Mouse (Mus musculus) lung, adult 2 months (tissue): Measurements from ENCODE around the gene Fnbp1. TPM values are rescaled to one million over a fixed set of nuclear protein-coding genes. Genes with fewer than 3 reads are reported as not detected.

Experiments
- DNase-seq: peaks from one replicate; pipeline ENCODE4 v3.0.0; 2022
- H3K4me1 ChIP-seq: fragments of 200-500 bp; 2 replicates; pipeline ENCODE4 v1.6.1; 2011; ENCODE audit warnings: low read length; ENCODE audit not compliant: control insufficient read depth, insufficient read depth
- H3K4me3 ChIP-seq: fragments of 200-500 bp; replicated peaks from 2 replicates; pipeline ENCODE3; 2011; ENCODE audit warnings: low read depth, mild to moderate bottlenecking, control low read depth, low read length; ENCODE audit errors: extremely low read depth
- CTCF ChIP-seq: fragments of 200-500 bp; IDR thresholded peaks from 2 replicates; pipeline ENCODE4 v1.5.1; 2011; ENCODE audit warnings: mild to moderate bottlenecking, low read length, control low read depth; ENCODE audit not compliant: insufficient read depth
- POLR2A ChIP-seq: fragments of 200-500 bp; IDR thresholded peaks from 2 replicates; pipeline ENCODE4 v1.6.1; 2011; ENCODE audit warnings: low read depth, mild to moderate bottlenecking, control low read depth, low read length, borderline replicate concordance; ENCODE audit errors: extremely low read depth
- WGBS: fragments of 180-500 bp; shearing (Covaris S2); methylation state at CpG from one replicate; pipeline ENCODE4 v1.1.7; 2018; 5-methylcytosine and 5-hydroxymethylcytosine counted together
- polyA plus RNA-seq: library from polyadenylated mRNA; depleted of rRNA; stranded (reverse); fragments of >200 nt; gene quantifications from 2 replicates; pipeline ENCODE4 v1.2.3, GENCODE M21; 2012

The Fnbp1 gene
- polyA plus RNA-seq, 1 experiment: 47.4 TPM

DNA sequence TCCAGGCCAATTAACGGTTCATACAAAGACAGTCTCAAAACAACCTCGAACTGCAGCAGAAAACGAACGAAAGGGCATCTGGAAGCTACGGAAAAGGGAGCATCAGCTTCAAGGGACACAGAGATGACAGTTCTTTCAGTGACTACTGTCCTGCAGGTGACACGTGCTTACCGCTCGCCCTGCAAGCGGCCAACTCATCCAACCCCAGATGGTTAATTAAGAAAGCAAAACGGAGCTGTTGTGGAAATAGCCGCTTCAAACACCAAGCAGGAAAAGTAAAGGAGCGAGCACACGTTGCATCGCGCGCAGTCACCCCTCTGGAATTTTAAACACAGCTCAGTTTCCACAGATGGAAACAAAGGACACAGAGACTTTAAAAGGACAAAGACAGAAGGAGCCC lies 52.2 kb downstream of the Fnbp1 start:
- WGBS: 85% methylated on average over 16 of the region's 16 CpGs
- Histone ChIP-seq H3K4me1 (peaks cover 7% of the 10 kb centered on the region; the same call in 1 of the 2 replicates), H3K4me3 (no peak overlapping the region)
- TF ChIP-seq POLR2A (no peak), CTCF (no peak)
- no peak for DNase-seq

DNA sequence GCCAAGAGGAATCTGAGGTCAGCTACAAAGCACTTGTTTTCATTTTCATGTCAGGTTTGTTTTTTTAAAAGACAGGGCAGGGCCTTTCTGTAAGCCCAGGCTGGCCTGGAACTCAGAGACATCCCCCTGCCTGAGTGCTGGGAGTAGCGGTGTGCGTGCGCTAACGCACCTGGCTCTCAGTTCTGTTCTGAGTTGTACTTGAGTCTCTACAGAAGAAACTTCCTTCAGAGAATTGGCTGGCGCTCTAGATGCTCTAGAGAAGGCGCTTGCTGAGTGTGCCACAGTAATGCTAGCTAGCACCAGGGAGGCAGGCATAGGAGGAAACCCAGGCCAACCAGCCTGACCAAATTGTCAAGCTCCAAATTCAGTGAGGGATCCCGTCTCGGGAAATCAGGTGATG lies 52.9 kb downstream of the Fnbp1 start:
- 75% methylated on average over 8 of the region's 8 CpGs for WGBS
- Histone ChIP-seq H3K4me3 (no peak overlapping the region), H3K4me1 (peaks cover 7% of the 10 kb centered on the region; the same call in 1 of the 2 replicates)
- no peak for TF ChIP-seq POLR2A
- no peak for TF ChIP-seq CTCF
- no peak for DNase-seq

DNA sequence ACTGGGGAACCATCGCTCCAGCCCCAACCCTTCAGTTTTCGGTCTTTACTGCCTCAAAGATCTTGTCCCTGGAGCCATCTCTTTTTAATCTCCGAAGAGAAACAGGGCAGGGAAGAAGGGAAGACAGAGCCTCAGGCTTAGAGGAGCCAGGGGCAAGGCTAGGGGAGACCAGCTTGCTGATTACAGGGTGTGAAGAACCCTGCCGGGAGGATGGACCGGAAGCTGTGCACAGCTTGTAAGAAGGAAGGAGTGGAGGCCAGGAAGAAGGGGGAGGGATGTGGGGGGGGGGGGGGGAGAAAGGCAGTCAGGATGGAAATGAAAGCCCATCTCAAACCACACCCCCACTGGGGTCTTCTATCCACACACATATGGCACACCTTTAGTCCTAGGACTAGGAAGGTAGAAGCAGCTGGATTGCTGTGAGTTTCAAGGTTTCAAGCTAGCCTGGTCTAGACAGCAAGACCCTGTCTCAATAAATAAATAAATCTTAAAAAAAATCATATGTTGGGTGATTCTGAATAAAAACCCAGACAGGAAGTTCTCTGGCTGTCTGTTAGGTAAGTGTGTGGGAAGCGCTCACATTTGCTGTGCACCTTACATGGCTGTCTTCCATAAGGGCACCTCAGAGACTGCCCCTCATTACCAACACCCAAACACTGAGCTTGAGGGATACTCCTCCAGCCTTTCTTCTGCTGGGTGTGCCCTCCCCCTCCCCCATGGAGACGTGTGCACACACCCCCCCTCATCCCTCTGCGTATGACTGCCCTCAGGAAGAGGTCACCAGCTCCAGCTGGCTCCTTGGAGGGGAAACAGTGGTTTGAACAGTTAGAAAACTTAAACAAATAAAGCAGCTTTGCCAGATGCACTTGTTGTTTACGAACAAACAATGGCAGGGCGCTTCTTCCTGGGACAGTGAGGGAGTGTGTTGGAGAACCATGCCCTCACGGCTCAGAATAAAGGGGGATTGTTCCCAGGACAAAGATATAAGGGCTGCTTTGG lies 53.8 kb downstream of the Fnbp1 start:
- Histone ChIP-seq H3K4me1 (peaks cover 7% of the 10 kb centered on the region; the same call in 1 of the 2 replicates), H3K4me3 (no peak overlapping the region)
- peak; percentile 23 for DNase-seq
- WGBS: 30% methylated on average over 11 of the region's 11 CpGs
- no peak for TF ChIP-seq CTCF
- TF ChIP-seq POLR2A: no peak

DNA sequence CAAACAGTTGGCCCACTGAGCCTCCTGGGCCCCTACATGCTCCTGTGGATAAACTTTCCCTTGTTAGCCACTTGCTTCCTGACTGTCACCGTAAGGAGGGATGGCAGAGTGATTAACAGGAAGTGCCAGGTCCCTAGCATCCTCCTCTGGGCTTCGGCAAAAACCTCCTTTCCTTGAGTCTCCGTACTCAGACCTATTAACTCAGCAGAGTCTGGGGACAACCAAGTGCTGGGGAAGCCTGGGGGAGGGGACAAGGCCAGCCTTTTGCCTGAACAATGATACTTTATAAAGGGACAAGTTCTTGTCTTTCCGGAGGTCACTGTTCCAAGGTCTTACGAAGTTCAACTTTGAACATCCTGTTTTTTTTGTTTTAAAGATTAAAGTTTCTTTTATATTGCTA lies 54.7 kb downstream of the Fnbp1 start:
- no peak for TF ChIP-seq CTCF
- no peak for TF ChIP-seq POLR2A
- 27% methylated on average over 5 of the region's 5 CpGs for WGBS
- H3K4me3 ChIP-seq: no peak overlapping the region
- no peak for DNase-seq
- H3K4me1 ChIP-seq: peaks cover 7% of the 10 kb centered on the region; the same call in 1 of the 2 replicates

DNA sequence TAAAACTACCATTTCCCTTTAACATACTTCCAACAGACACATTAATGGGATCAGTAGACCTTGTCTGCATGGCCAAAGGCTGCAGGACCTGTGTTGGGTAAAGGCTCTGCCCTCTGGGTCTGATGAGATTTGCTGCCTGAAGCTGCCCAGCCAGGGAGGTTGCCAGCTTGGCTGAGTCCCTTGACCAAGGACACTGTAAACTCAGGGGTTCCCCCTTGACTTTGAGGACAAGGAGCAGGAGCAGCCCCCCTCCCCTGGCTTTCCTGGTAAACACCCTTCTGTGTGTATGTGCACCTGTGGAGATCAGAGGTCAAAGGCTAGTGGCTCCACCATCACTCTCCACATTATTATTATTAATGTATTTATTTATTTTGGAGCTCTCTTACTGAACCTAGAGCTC lies 55.3 kb downstream of the Fnbp1 start:
- TF ChIP-seq POLR2A (no peak), CTCF (no peak)
- no peak for DNase-seq
- H3K4me1 ChIP-seq: peaks cover 7% of the 10 kb centered on the region; the same call in 1 of the 2 replicates
- no peak overlapping the region for H3K4me3 ChIP-seq

DNA sequence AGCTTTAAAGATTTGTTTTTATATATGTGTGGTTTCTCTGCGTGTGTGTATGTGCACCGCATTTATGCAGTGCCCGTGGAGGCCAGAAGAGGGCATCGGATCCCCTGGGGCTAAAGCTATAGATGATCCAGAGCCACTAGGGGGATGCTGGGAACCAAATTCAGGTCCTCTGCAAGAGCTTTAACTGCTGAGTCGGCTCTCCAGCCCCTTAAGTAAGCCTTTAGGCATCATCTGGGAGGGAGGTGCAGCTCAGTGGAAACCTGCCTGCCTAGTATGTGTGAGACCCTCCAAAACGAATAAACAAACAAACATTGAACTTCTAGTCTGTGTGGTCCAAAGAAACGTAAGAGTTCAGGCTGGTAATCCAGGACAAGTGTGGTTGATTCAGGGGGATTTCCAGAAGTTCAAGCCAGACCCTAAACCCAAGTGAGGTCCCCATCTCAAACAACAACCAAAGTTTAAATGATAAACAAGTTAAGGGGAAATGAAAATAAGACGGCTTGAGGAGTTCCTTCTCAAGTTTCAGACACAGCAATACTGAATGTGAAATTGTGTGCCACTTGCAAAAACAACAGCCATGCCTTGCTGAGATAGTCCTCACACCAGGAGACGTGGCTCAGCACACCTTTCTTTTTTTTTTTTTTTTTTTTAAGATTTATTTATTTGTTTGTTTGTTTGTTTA lies 57.5 kb downstream of the Fnbp1 start:
- Histone ChIP-seq H3K4me1 (peaks cover 7% of the 10 kb centered on the region; the same call in 1 of the 2 replicates), H3K4me3 (no peak overlapping the region)
- 94% methylated on average over 9 of the region's 9 CpGs for WGBS
- DNase-seq: no peak
- TF ChIP-seq POLR2A (no peak), CTCF (no peak)

DNA sequence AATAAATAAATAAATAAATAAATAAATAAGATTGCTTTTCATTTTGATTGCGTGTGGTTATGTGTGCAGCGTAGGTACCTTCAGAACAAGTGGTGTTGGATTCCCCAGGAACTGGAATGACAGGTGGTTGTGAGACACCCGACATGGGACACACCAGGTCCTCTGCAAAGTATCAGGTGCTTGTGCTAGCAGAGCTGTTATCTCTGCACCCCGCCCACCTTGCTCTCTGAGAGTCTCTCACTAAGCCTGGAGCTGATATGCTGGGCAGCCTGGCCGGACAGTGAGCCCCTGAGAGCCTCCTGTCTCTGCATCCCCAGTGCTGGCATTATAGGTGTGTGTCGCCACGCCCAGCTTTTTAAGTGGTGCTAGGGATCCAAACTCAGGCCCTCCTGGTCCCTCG lies 58.4 kb downstream of the Fnbp1 start:
- Histone ChIP-seq H3K4me1 (peaks cover 3% of the 10 kb centered on the region; the same call in 1 of the 2 replicates), H3K4me3 (no peak overlapping the region)
- no peak for DNase-seq
- no peak for TF ChIP-seq CTCF
- TF ChIP-seq POLR2A: no peak
- 91% methylated on average over 8 of the region's 8 CpGs for WGBS

DNA sequence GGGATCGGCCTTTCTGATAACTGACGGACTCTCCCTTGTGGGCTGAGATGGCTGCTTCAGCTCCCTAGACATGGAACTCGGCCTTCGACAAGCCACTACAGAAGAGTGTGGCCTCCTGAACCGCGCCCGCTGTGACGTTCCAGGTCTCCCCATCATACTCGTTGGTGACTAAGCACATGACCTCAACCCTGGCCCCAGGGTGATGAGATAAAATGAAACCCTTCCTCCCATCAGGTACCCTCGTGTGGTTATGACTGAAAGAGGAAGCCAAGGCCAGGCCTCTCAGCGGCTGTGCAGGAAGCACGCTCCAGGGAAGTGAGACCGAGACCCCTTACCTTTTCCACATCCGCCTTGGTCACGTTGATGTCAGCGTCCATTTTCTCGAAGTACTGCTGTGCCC lies 59.2 kb downstream of the Fnbp1 start:
- no peak for TF ChIP-seq POLR2A
- no peak for TF ChIP-seq CTCF
- no peak for DNase-seq
- H3K4me1 ChIP-seq: no peaks in the 10 kb centered on the region
- 78% methylated on average over 17 of the region's 17 CpGs for WGBS
- no peak overlapping the region for H3K4me3 ChIP-seq

DNA sequence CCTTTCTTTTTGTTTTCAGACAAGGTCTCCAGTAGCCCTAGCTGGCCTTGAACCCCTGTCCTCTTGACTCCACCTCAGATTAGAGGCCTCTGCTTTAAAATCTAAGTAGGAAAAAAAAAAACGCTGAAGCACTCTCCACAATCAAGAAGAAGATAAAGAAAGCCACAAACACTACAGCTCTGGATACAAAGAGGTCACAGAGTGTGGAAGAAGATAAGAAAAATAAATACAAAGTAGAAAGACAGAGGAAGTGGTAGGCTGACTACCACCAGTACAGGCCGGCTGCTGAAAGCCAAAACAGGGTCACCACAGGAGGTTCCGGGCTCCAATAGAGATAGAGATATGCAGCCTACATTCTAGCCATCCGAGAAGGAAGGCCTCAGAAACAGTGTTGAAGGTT lies 60.5 kb downstream of the Fnbp1 start:
- no peak overlapping the region for H3K4me3 ChIP-seq
- H3K4me1 ChIP-seq: no peaks in the 10 kb centered on the region
- no peak for TF ChIP-seq POLR2A
- TF ChIP-seq CTCF: no peak
- DNase-seq: no peak
- 33% methylated on average over 4 of the region's 4 CpGs for WGBS

DNA sequence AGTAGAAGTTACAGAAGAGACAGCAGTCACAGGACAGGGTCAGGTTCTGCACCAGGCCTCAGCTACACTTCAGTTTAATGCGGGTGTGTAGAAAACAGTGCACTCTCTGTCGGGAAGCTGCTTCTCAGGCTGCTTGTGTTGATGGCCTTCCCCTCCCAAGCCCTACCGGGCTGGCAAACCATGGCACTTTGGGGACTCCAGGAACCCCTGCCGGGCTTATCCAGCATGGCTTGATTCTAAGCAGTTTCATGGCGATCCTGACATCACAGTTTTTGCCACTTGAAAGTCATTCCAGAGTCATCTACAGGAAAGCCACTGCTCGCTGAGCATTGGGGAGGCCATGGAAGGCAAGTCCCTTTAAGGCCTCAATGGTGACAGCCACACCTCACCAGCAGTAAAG lies 62.7 kb downstream of the Fnbp1 start:
- no peak for TF ChIP-seq CTCF
- TF ChIP-seq POLR2A: no peak
- 95% methylated on average over 6 of the region's 6 CpGs for WGBS
- DNase-seq: no peak
- Histone ChIP-seq H3K4me3 (no peak overlapping the region), H3K4me1 (no peaks in the 10 kb centered on the region)
